Comparison of ENCODE assay signal across 18 mouse cellular contexts in genomic region chr2:62669848-62670247, GRCm38 (mm10). TPM values are rescaled to one million over a fixed set of nuclear protein-coding genes. Genes with fewer than 3 reads are reported as not detected.
DNase-seq lines count a peak whose midpoint lies in the region; ATAC-seq and TF ChIP-seq lines count a peak whose summit lies in the region.
"Had no signal": no experiment of that assay in that cellular context is flagged by ENCODE, and none has a peak within 500 bp of the region (broad histone marks: within the 10 kb centered on the region; RNA-seq: fewer than 3 reads in every experiment).

No protein-coding gene starts in this region.

- TF ChIP-seq CTCF in kidney, postnatal 0 days (IDR thresholded peaks at IDR 0.05; ENCODE audit: low read depth) = no peak

- WGBS in kidney, embryonic 15.5 days = 25% methylated on average over 3 of the region's 3 CpGs
- 28% methylated on average over 3 of the region's 3 CpGs for WGBS in kidney, postnatal 0 days

- DNase-seq in kidney, postnatal 4 days = no peak
- DNase-seq in kidney, postnatal 0 days (ENCODE audit: low spot score) = peak; percentile 65
- DNase-seq in kidney, postnatal 36 days = no peak
- peak; percentile 7 for DNase-seq in mesoderm, embryonic 11.5 days (ENCODE audit: low read depth, low spot score)
- no peak for DNase-seq in c-Kit-positive CD71-positive TER-119-positive erythroid progenitor cells, embryonic 14.5 days (ENCODE audit: low spot score)
- DNase-seq: adrenal gland, adult 2 months; adrenal gland, postnatal 10 days; adrenal gland, postnatal 25 days; cerebellum, adult 11-12 months; cerebellum, adult 2 months; cerebellum, adult 9-10 months; cerebellum, postnatal 10 days; cerebellum, postnatal 25 days had no signal

- no peak overlapping the region for H3K4me2 ChIP-seq in kidney, embryonic 15.5 days
- no peak overlapping the region for H3K4me2 ChIP-seq in kidney, postnatal 0 days (ENCODE audit: low read length)
- H3K4me2 ChIP-seq: embryonic facial prominence, embryonic 12.5 days; forebrain, embryonic 13.5 days; forebrain, embryonic 15.5 days had no signal

- H3K4me1 ChIP-seq in kidney, embryonic 15.5 days = no peaks in the 10 kb centered on the region
- no peaks in the 10 kb centered on the region for H3K4me1 ChIP-seq in kidney, postnatal 0 days (replicated peaks; ENCODE audit: insufficient read depth, low read length)
- H3K4me1 ChIP-seq: embryonic facial prominence, embryonic 10.5 days; embryonic facial prominence, embryonic 12.5 days; forebrain, embryonic 13.5 days; forebrain, embryonic 15.5 days had no signal

- H3K27me3 ChIP-seq in kidney, embryonic 15.5 days = no peaks in the 10 kb centered on the region
- H3K27me3 ChIP-seq in kidney, postnatal 0 days (ENCODE audit: insufficient read depth, low read length) = no peaks in the 10 kb centered on the region
- H3K27me3 ChIP-seq: embryonic facial prominence, embryonic 12.5 days; forebrain, embryonic 13.5 days; forebrain, embryonic 15.5 days had no signal

- no peaks in the 10 kb centered on the region for H3K9me3 ChIP-seq in kidney, embryonic 15.5 days (replicated peaks)
- no peaks in the 10 kb centered on the region for H3K9me3 ChIP-seq in kidney, postnatal 0 days (replicated peaks; ENCODE audit: low read length)
- H3K9me3 ChIP-seq: embryonic facial prominence, embryonic 10.5 days; embryonic facial prominence, embryonic 12.5 days; forebrain, embryonic 13.5 days; forebrain, embryonic 15.5 days had no signal

- no peak overlapping the region for H3K4me3 ChIP-seq in kidney, embryonic 15.5 days (replicated peaks)
- no peak overlapping the region for H3K4me3 ChIP-seq in kidney, postnatal 0 days (replicated peaks; ENCODE audit: low read depth, low read length)
- H3K4me3 ChIP-seq: embryonic facial prominence, embryonic 10.5 days; embryonic facial prominence, embryonic 12.5 days; forebrain, embryonic 13.5 days; forebrain, embryonic 15.5 days had no signal

- H3K27ac ChIP-seq in kidney, embryonic 15.5 days = peak overlapping the region; percentile 29; the same call in 1 of the 2 replicates
- no peak overlapping the region for H3K27ac ChIP-seq in kidney, postnatal 0 days
- H3K27ac ChIP-seq: embryonic facial prominence, embryonic 10.5 days; embryonic facial prominence, embryonic 12.5 days; forebrain, embryonic 13.5 days; forebrain, embryonic 15.5 days had no signal

- no peak overlapping the region for H3K9ac ChIP-seq in kidney, embryonic 15.5 days
- no peak overlapping the region for H3K9ac ChIP-seq in kidney, postnatal 0 days (ENCODE audit: low read depth, low read length)
- H3K9ac ChIP-seq: embryonic facial prominence, embryonic 12.5 days; forebrain, embryonic 13.5 days; forebrain, embryonic 15.5 days had no signal

- no peaks in the 10 kb centered on the region for H3K36me3 ChIP-seq in kidney, embryonic 15.5 days
- H3K36me3 ChIP-seq in kidney, postnatal 0 days (ENCODE audit: insufficient read depth, low read length) = no peaks in the 10 kb centered on the region
- H3K36me3 ChIP-seq: embryonic facial prominence, embryonic 10.5 days; embryonic facial prominence, embryonic 12.5 days; forebrain, embryonic 15.5 days had no signal

- peak; percentile 87 for ATAC-seq in kidney, embryonic 15.5 days (replicated peaks; ENCODE audit: low FRiP score)
- ATAC-seq in kidney, postnatal 0 days (replicated peaks; ENCODE audit: low FRiP score, low read depth) = no peak
- ATAC-seq: forebrain, embryonic 13.5 days; forebrain, embryonic 15.5 days had no signal

RNA-seq across cellular contexts. Expression of gene Gca, which starts 5.8 kb away (rescaled TPM):
- 15.2 and 17.3 TPM in 2 replicates for polyA plus RNA-seq in kidney, embryonic 15.5 days (2015; fragmentation: Nextera tagmentation; extraction: Ambion mirVana)
- 16.5 and 19.3 TPM in 2 replicates for polyA plus RNA-seq in kidney, postnatal 0 days (2015; fragmentation: Nextera tagmentation; extraction: Ambion mirVana)

RNA-seq across cellular contexts. Expression of gene Ifih1, which starts 23.8 kb away (rescaled TPM):
- polyA plus RNA-seq in kidney, embryonic 15.5 days (2015; fragmentation: Nextera tagmentation; extraction: Ambion mirVana) = 2.7 and 3.1 TPM in 2 replicates
- 5.5 and 6.2 TPM in 2 replicates for polyA plus RNA-seq in kidney, postnatal 0 days (2015; fragmentation: Nextera tagmentation; extraction: Ambion mirVana)

Comparison
In these comparisons a context has a peak if more than half of its experiments do, and no peak if none do; other contexts are left out.
1. DNase-seq: peak in kidney, postnatal 0 days (single experiment) and mesoderm, embryonic 11.5 days (single experiment); none in kidney, postnatal 4 days (0 of 2), kidney, postnatal 36 days (0 of 2) and c-Kit-positive CD71-positive TER-119-positive erythroid progenitor cells, embryonic 14.5 days (single experiment).